Mouse (Mus musculus) liver, embryonic 12.5 days (tissue): Measurements from ENCODE around the gene Rnf17. TPM values are rescaled to one million over a fixed set of nuclear protein-coding genes. Genes with fewer than 3 reads are reported as not detected.

Experiments used
- ATAC-seq: fragments of 200-750 bp; cut with Nextera tagmentation; 2 replicates; pipeline ENCODE4 v1.8.0; 2017; ENCODE audit warnings: moderate number of reproducible peaks, mild to moderate bottlenecking, moderate library complexity
- H3K27ac ChIP-seq: fragments of 300-500 bp; sonication (generic); 2 replicates; pipeline ENCODE4 v1.5.1; 2016; ENCODE audit warnings: mild to moderate bottlenecking
- H3K27me3 ChIP-seq: fragments of 300-500 bp; sonication (generic); replicated peaks from 2 replicates; pipeline ENCODE4 v1.6.1; 2016; ENCODE audit warnings: mild to moderate bottlenecking, moderate library complexity
- H3K36me3 ChIP-seq: fragments of 300-500 bp; sonication (generic); 2 replicates; pipeline ENCODE4 v1.6.1; 2016; ENCODE audit warnings: mild to moderate bottlenecking, moderate library complexity
- H3K4me1 ChIP-seq: fragments of 300-500 bp; sonication (generic); 2 replicates; pipeline ENCODE4 v1.6.1; 2016
- H3K4me2 ChIP-seq: fragments of 300-500 bp; sonication (generic); 2 replicates; pipeline ENCODE4 v1.6.1; 2016; ENCODE audit warnings: mild to moderate bottlenecking, moderate library complexity
- H3K4me3 ChIP-seq: fragments of 300-500 bp; sonication (generic); 2 replicates; pipeline ENCODE4 v1.5.1; 2016; ENCODE audit warnings: mild to moderate bottlenecking, moderate library complexity
- H3K9ac ChIP-seq: fragments of 300-500 bp; sonication (generic); 2 replicates; pipeline ENCODE4 v1.6.1; 2016; ENCODE audit warnings: mild to moderate bottlenecking, moderate library complexity
- H3K9me3 ChIP-seq: fragments of 300-500 bp; sonication (generic); replicated peaks from 2 replicates; pipeline ENCODE4 v1.6.1; 2016; ENCODE audit warnings: mild to moderate bottlenecking, moderate library complexity
- WGBS: fragments of 180-500 bp; shearing (Covaris S2); methylation state at CpG from one replicate; pipeline ENCODE4 v1.1.7; 2016; ENCODE audit not compliant: insufficient replicate concordance; 5-methylcytosine and 5-hydroxymethylcytosine counted together
- polyA plus RNA-seq: library from polyadenylated mRNA; unstranded; fragments of >200 nt; fragmentation: Nextera tagmentation; extraction: Ambion mirVana; gene quantifications from 2 replicates; pipeline ENCODE4 v1.2.1, GENCODE M21; 2016

Gene Rnf17
- polyA plus RNA-seq, 1 experiment from 2014 or later = 4.2 TPM

GRCm38 (mm10) chr14:56514775-56515174 is 112.4 kb downstream of the Rnf17 start:
- H3K4me1 ChIP-seq = no peaks in the 10 kb centered on the region
- 65% methylated on average over 2 of the region's 2 CpGs for WGBS
- ATAC-seq = no peak
- no peak overlapping the region for H3K27ac ChIP-seq
- no peak overlapping the region for H3K9ac ChIP-seq
- H3K9me3 ChIP-seq = no peaks in the 10 kb centered on the region
- no peaks in the 10 kb centered on the region for H3K36me3 ChIP-seq
- no peak overlapping the region for H3K4me3 ChIP-seq
- no peak overlapping the region for H3K4me2 ChIP-seq
- H3K27me3 ChIP-seq = no peaks in the 10 kb centered on the region

GRCm38 (mm10) chr14:56530788-56531187 is 128.4 kb downstream of the Rnf17 start:
- H3K4me1 ChIP-seq = no peaks in the 10 kb centered on the region
- no peak overlapping the region for H3K9ac ChIP-seq
- 75% methylated on average over 2 of the region's 2 CpGs for WGBS
- no peaks in the 10 kb centered on the region for H3K9me3 ChIP-seq
- H3K27ac ChIP-seq = no peak overlapping the region
- no peak overlapping the region for H3K4me2 ChIP-seq
- H3K36me3 ChIP-seq = peaks cover 57% of the 10 kb centered on the region
- no peaks in the 10 kb centered on the region for H3K27me3 ChIP-seq
- no peak overlapping the region for H3K4me3 ChIP-seq
- no peak for ATAC-seq

DNA sequence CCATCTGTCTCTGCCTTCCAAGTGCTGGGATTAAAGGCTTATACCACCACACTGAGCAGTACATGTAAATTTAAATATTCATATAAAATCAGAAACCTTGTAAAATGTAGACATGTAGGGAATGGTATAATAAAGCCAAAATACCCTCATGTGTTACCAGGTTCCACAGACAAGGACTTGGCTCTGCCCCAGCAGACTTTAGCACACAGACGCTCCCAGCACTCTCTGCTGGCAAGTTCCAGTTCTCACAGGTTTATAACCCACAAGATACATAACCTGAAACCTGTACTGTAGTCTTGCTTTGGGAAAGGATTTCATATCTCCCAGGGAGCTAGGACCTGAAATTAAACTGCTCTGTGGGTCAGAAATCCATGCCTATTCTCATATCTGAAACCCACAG is 142.6 kb downstream of the Rnf17 start:
- Histone ChIP-seq H3K9me3 (no peaks in the 10 kb centered on the region), H3K36me3 (peaks cover 25% of the 10 kb centered on the region), H3K27me3 (no peaks in the 10 kb centered on the region), H3K4me2 (no peak overlapping the region), H3K9ac (no peak overlapping the region), H3K27ac (no peak overlapping the region), H3K4me1 (no peaks in the 10 kb centered on the region), H3K4me3 (no peak overlapping the region)
- WGBS = 74% methylated on average over 1 of the region's 1 CpGs
- no peak for ATAC-seq

DNA sequence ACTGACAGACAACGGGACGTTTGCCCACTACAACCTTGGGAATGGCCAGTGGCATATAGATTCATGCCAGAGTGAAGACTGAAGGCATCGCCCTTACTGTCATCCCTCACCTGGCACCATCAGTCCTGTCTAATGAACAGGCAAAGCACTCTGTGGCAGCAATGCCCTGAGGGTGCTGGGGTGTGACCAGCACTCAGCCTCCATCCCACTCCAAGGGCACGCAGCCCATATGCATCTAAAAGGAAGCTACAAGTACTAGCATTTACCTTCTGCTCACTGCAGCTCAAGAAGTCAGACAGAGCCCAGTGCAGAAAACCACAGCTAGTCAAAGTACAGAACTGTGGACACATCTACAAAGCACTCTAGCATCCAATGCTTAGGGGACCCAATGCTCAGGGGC is 143.1 kb downstream of the Rnf17 start:
- 85% methylated on average over 4 of the region's 4 CpGs for WGBS
- Histone ChIP-seq H3K9me3 (no peaks in the 10 kb centered on the region), H3K4me3 (no peak overlapping the region), H3K4me2 (no peak overlapping the region), H3K36me3 (peaks cover 29% of the 10 kb centered on the region), H3K9ac (no peak overlapping the region), H3K27me3 (no peaks in the 10 kb centered on the region), H3K27ac (no peak overlapping the region), H3K4me1 (no peaks in the 10 kb centered on the region)
- no peak for ATAC-seq

DNA sequence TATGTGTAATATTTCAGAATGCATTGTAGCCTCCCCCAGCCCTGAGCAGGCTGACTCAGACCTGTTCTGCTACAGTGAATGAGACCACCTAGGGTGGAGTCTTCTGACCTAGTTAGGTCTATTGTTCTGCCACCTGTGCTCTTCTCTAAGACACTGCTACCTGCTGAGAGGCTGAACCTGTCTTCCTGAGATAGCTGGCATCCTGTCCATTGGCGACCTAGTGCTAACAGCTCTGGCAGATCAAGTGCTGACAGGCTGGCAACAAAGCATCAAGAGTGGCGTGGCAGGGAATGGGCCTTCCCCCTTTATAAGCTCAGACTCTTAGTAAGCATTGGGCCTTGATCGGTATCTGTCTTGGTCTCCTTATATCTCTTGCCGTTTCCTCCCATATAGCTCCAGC is 148.6 kb downstream of the Rnf17 start:
- H3K27me3 ChIP-seq = no peaks in the 10 kb centered on the region
- no peak overlapping the region for H3K4me2 ChIP-seq
- H3K4me3 ChIP-seq = no peak overlapping the region
- no peak overlapping the region for H3K9ac ChIP-seq
- H3K27ac ChIP-seq = no peak overlapping the region
- peaks cover 63% of the 10 kb centered on the region for H3K36me3 ChIP-seq
- H3K9me3 ChIP-seq = no peaks in the 10 kb centered on the region
- H3K4me1 ChIP-seq = no peaks in the 10 kb centered on the region
- WGBS = 81% methylated on average over 4 of the region's 4 CpGs
- ATAC-seq = no peak

DNA sequence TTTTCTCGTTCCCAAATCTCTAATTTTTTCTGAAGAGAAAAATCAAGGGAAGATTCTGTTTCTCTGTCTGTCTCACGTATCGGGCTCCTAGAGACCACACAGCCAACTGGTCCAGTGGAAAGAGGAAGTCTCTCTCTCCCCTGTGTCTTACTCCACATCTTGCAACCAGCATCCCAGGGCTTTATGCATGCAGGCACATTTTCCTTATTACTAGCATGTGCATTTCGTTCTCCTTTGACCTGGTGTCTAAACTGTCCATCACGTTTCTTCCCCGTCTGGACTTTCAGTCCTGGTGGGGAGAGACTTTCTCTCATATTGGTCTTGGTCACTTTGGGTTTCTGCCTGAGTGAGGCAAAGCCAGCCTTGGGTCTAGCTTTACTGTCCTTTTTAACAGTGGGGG is 150.5 kb downstream of the Rnf17 start:
- Histone ChIP-seq H3K4me3 (no peak overlapping the region), H3K27ac (no peak overlapping the region), H3K36me3 (peaks cover 72% of the 10 kb centered on the region), H3K9me3 (no peaks in the 10 kb centered on the region), H3K4me1 (no peaks in the 10 kb centered on the region), H3K9ac (no peak overlapping the region), H3K27me3 (no peaks in the 10 kb centered on the region), H3K4me2 (no peak overlapping the region)
- 75% methylated on average over 6 of the region's 6 CpGs for WGBS
- no peak for ATAC-seq

DNA sequence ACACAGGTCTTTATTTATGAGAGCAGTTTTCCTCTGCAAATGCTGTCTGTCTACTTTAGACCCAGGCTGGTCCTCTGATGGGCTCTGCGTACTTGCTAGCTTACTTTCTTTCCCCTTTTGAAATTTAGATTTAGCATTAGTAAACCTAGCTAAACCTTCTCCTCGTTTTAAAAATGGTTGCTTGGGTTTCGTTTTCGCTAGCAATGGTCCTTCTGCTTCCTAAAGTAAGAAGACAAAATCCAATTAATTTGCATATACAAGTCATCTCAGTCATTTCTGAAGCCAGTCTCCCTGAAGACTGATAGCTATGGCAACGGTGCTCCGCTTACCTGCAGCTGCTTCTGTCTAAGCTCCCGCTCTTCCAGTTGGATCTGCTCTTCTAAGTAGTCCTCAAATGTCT is 150.9 kb downstream of the Rnf17 start:
- Histone ChIP-seq H3K27me3 (no peaks in the 10 kb centered on the region), H3K4me2 (no peak overlapping the region), H3K9ac (no peak overlapping the region), H3K27ac (no peak overlapping the region), H3K9me3 (no peaks in the 10 kb centered on the region), H3K4me3 (no peak overlapping the region), H3K36me3 (peaks cover 73% of the 10 kb centered on the region), H3K4me1 (no peaks in the 10 kb centered on the region)
- 82% methylated on average over 7 of the region's 7 CpGs for WGBS
- ATAC-seq = no peak

GRCm38 (mm10) chr14:56554716-56555115 is 152.3 kb downstream of the Rnf17 start:
- Histone ChIP-seq H3K4me1 (no peaks in the 10 kb centered on the region), H3K36me3 (peaks cover 72% of the 10 kb centered on the region), H3K4me2 (no peak overlapping the region), H3K4me3 (no peak overlapping the region), H3K9ac (no peak overlapping the region), H3K9me3 (no peaks in the 10 kb centered on the region), H3K27ac (no peak overlapping the region), H3K27me3 (no peaks in the 10 kb centered on the region)
- no peak for ATAC-seq
- 86% methylated on average over 2 of the region's 2 CpGs for WGBS

- Histone ChIP-seq H3K9me3 (no peaks in the 10 kb centered on the region), H3K36me3 (peaks cover 52% of the 10 kb centered on the region), H3K9ac (no peak overlapping the region), H3K27me3 (no peaks in the 10 kb centered on the region), H3K4me3 (no peak overlapping the region), H3K4me1 (no peaks in the 10 kb centered on the region), H3K27ac (no peak overlapping the region), H3K4me2 (no peak overlapping the region)
- WGBS = 87% methylated on average over 3 of the region's 3 CpGs
- no peak for ATAC-seq
Measured at GRCm38 (mm10) chr14:56559134-56559533, 156.8 kb downstream of the Rnf17 start.

DNA sequence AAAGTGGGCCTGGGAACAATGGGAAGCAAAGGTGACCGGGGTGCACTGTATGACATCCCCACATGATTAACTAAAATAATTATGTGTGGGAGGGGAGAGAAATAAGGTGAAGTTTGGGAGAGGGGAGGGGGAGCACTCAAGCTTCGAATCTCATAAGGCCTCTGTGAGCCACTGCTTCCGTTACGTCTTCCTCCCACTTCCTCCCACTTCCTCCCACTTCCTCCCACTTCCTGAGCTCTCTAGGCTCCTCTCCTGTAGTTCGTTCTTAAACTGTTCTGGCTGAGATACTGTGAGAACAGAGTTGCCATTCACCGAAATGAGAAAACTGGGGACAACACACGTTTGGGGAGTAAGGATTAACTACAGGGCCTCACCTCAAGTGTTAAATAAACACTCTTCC is 165.1 kb downstream of the Rnf17 start:
- no peak for ATAC-seq
- Histone ChIP-seq H3K27me3 (no peaks in the 10 kb centered on the region), H3K4me1 (peaks cover 44% of the 10 kb centered on the region), H3K4me3 (no peak overlapping the region), H3K9me3 (no peaks in the 10 kb centered on the region), H3K9ac (no peak overlapping the region), H3K36me3 (peaks cover 25% of the 10 kb centered on the region), H3K4me2 (no peak overlapping the region), H3K27ac (peak overlapping the region; percentile 22; the same call in 1 of the 2 replicates)
- WGBS = 44% methylated on average over 7 of the region's 7 CpGs

DNA sequence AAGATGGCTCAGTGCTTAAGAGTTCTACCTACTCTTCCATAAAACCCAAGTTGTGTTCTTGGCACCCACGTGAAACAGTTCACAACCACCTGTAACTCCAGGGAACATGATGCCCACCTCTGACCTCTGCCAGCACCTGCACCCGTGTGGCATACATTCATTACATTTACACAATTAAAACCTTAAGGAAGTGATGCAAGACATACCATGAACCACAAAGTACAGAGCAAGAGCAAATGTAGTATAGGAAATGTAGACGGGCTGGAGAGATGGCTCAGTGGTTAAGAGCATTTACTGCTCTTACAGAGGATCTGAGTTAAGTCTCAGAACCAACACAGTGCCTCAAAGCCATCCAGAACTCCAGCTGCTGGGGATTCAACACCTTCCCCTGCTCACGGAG is 166.7 kb downstream of the Rnf17 start:
- Histone ChIP-seq H3K4me3 (no peak overlapping the region), H3K27ac (no peak overlapping the region), H3K36me3 (peaks cover 11% of the 10 kb centered on the region), H3K9me3 (no peaks in the 10 kb centered on the region), H3K4me1 (peaks cover 46% of the 10 kb centered on the region), H3K9ac (no peak overlapping the region), H3K27me3 (no peaks in the 10 kb centered on the region), H3K4me2 (no peak overlapping the region)
- no peak for ATAC-seq
- 73% methylated on average over 4 of the region's 4 CpGs for WGBS

DNA sequence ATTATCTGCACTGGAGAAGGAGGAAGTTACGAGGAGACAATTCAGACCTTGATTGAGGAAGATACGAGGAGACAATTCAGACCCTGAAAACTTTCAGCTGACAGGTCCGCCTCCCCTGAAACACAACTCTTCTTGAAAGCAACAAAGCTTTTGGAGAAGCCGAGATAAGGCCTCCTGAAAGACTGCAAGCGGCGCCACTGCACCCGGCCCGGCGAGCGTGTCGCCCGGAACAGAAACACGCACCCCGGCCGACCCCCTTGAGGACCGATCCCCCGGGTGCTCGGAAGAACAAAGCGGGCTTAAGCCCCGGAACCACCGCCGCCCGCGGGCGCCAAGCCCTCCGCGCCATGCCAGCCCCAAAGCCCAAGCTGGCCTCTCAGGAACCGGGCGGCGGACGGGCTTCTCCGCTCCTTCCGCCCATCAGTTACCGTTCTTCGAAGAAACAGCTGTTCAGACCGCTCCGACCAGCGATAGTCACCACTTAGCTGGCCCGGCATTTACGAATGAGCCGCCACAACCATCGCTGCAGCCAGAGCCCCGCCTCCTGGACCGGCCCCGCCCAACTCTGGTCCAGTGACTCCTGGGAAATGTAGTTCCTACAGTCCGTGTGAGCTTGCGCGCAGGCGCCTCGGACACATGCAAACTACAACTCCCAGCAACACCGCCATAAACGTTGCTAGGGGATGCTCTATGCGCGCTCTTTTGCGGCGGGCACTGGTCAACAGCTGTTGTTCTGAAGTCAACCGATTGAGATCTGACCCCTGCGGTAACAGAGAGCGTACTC is 169.1 kb downstream of the Rnf17 start:
- Histone ChIP-seq H3K9me3 (no peaks in the 10 kb centered on the region), H3K36me3 (0 out of 2 replicates have a peak, but pooled peaks cover 1% of the 10 kb centered on the region), H3K27me3 (no peaks in the 10 kb centered on the region), H3K4me2 (peak overlapping the region; percentile 80), H3K4me3 (peak overlapping the region; percentile 82), H3K9ac (peak overlapping the region; percentile 86), H3K27ac (peak overlapping the region; percentile 96), H3K4me1 (peaks cover 64% of the 10 kb centered on the region)
- peak; percentile 96 for ATAC-seq
- under 1% methylated on average over 59 of the region's 59 CpGs for WGBS

- H3K4me2 ChIP-seq = peak overlapping the region; percentile 80
- no peak overlapping the region for H3K27ac ChIP-seq
- H3K36me3 ChIP-seq = no peaks in the 10 kb centered on the region
- H3K27me3 ChIP-seq = no peaks in the 10 kb centered on the region
- no peaks in the 10 kb centered on the region for H3K9me3 ChIP-seq
- no peak for ATAC-seq
- peak overlapping the region; percentile 82 for H3K4me3 ChIP-seq
- WGBS = 73% methylated on average over 2 of the region's 2 CpGs
- no peak overlapping the region for H3K9ac ChIP-seq
- peaks cover 54% of the 10 kb centered on the region for H3K4me1 ChIP-seq
Measured at GRCm38 (mm10) chr14:56572546-56572945, 170.2 kb downstream of the Rnf17 start.
